Mouse (Mus musculus) thymus, postnatal 0 days (tissue): ENCODE data around the gene Setmar. TPM values are rescaled to one million over a fixed set of nuclear protein-coding genes. Genes with fewer than 3 reads are reported as not detected.
A peak's percentile ranks its signal among the peaks of the same experiment; 100 is the strongest.

Experiments
- DNase-seq: peaks from one replicate; pipeline ENCODE4 v3.0.0-alpha.2; 2015; ENCODE audit warnings: low spot score
- polyA plus RNA-seq: library from polyadenylated mRNA; unstranded; fragments of >200 nt; fragmentation: Nextera tagmentation; extraction: Ambion mirVana; gene quantifications from 2 replicates; pipeline ENCODE4 v1.2.1, GENCODE M21; 2015

Gene Setmar
- 6.0 and 6.1 TPM in 2 replicates for polyA plus RNA-seq

GRCm38 (mm10) chr6:108064918-108065526 is at the start of gene Setmar:
Gene Setmar (plus strand): TSS chr6:108065045.
- peak; percentile 96 for DNase-seq

GRCm38 (mm10) chr6:108021646-108022045 is 43.2 kb upstream of the Setmar start:
- DNase-seq, result no peak

GRCm38 (mm10) chr6:108055041-108055440 is 9.8 kb upstream of the Setmar start:
- DNase-seq, result peak; percentile 37

- DNase-seq, result no peak
Measured at GRCm38 (mm10) chr6:108055946-108056345, 8.9 kb upstream of the Setmar start.

GRCm38 (mm10) chr6:108057353-108057752 is 7.5 kb upstream of the Setmar start:
- no peak for DNase-seq

- no peak for DNase-seq
Measured at GRCm38 (mm10) chr6:108058066-108058465, 6.8 kb upstream of the Setmar start.

- no peak for DNase-seq
Measured at GRCm38 (mm10) chr6:108061121-108061520, 3.7 kb upstream of the Setmar start.

GRCm38 (mm10) chr6:108065583-108065982 is 738 bp downstream of the Setmar start:
- peak; percentile 78 for DNase-seq

GRCm38 (mm10) chr6:108070947-108071346 is 6.1 kb downstream of the Setmar start:
- DNase-seq, result no peak

GRCm38 (mm10) chr6:108073071-108073470 is 8.2 kb downstream of the Setmar start:
- DNase-seq, result no peak

GRCm38 (mm10) chr6:108073931-108074330 is 9.1 kb downstream of the Setmar start:
- no peak for DNase-seq

GRCm38 (mm10) chr6:108074624-108075023 is 9.8 kb downstream of the Setmar start:
- no peak for DNase-seq

- no peak for DNase-seq
Measured at GRCm38 (mm10) chr6:108075857-108076256, 11.0 kb downstream of the Setmar start.

- no peak for DNase-seq
Measured at GRCm38 (mm10) chr6:108091296-108091695, 26.5 kb downstream of the Setmar start.

GRCm38 (mm10) chr6:108092646-108093045 is 27.8 kb downstream of the Setmar start:
- no peak for DNase-seq

GRCm38 (mm10) chr6:108093449-108093848 is 28.6 kb downstream of the Setmar start:
- no peak for DNase-seq

GRCm38 (mm10) chr6:108095445-108095844 is 30.6 kb downstream of the Setmar start:
- no peak for DNase-seq

GRCm38 (mm10) chr6:108098171-108098845 is 33.5 kb downstream of the Setmar start:
- peak; percentile 81 for DNase-seq

GRCm38 (mm10) chr6:108098846-108099217 is 34.0 kb downstream of the Setmar start:
- DNase-seq, result no peak

- no peak for DNase-seq
Measured at GRCm38 (mm10) chr6:108101936-108102830, 37.3 kb downstream of the Setmar start.

GRCm38 (mm10) chr6:108107376-108107775 is 42.5 kb downstream of the Setmar start:
- DNase-seq, result no peak

- no peak for DNase-seq
Measured at GRCm38 (mm10) chr6:108110336-108110735, 45.5 kb downstream of the Setmar start.
